Mouse (Mus musculus): ENCODE data around the gene U2af2.

GRCm38 (mm10) chr7:5036136-5036535 lies 25.8 kb upstream of the U2af2 start:
- TF ChIP-seq POLR2A (IDR thresholded peaks at IDR 0.05; ENCODE audit: control insufficient read depth, extremely low read depth, insufficient read depth, low read length, poor library complexity) (no peak), CTCF (IDR thresholded peaks at IDR 0.05; ENCODE audit: borderline replicate concordance, control insufficient read depth, extremely low read depth, insufficient read depth, low read length, poor library complexity) (no peak)
